Mouse (Mus musculus) forebrain, embryonic 16.5 days (tissue): ENCODE results near the gene Alg14. TPM values are rescaled to one million over a fixed set of nuclear protein-coding genes. Genes with fewer than 3 reads are reported as not detected.

Experiments used
- ATAC-seq: fragments of 200-750 bp; cut with Nextera tagmentation; 2 replicates; pipeline ENCODE4 v1.8.0; 2017; ENCODE audit warnings: mild to moderate bottlenecking, moderate library complexity
- H3K27ac ChIP-seq: fragments of 300-500 bp; sonication (generic); 2 replicates; pipeline ENCODE4 v1.5.1; 2014; ENCODE audit warnings: low read length, control low read depth
- H3K27me3 ChIP-seq: fragments of 300-500 bp; sonication (generic); replicated peaks from 2 replicates; pipeline ENCODE4 v1.6.1; 2014; ENCODE audit warnings: low read length; ENCODE audit not compliant: control insufficient read depth, insufficient read depth
- H3K36me3 ChIP-seq: fragments of 300-500 bp; sonication (generic); 2 replicates; pipeline ENCODE4 v1.6.1; 2014; ENCODE audit not compliant: control insufficient read depth, insufficient read depth
- H3K4me1 ChIP-seq: fragments of 300-500 bp; sonication (generic); replicated peaks from 2 replicates; pipeline ENCODE4 v1.6.1; 2014; ENCODE audit warnings: low read length; ENCODE audit not compliant: control insufficient read depth, insufficient read depth
- H3K4me2 ChIP-seq: fragments of 300-500 bp; sonication (generic); 2 replicates; pipeline ENCODE4 v1.6.1; 2014; ENCODE audit warnings: mild to moderate bottlenecking, low read length, control low read depth
- H3K4me3 ChIP-seq: fragments of 300-500 bp; sonication (generic); replicated peaks from 2 replicates; pipeline ENCODE4 v1.5.1; 2014; ENCODE audit warnings: mild to moderate bottlenecking, low read length, control low read depth
- H3K9ac ChIP-seq: fragments of 300-500 bp; sonication (generic); replicated peaks from 2 replicates; pipeline ENCODE4 v1.6.1; 2014; ENCODE audit warnings: low read depth, low read length, control low read depth
- H3K9me3 ChIP-seq: fragments of 300-500 bp; sonication (generic); 2 replicates; pipeline ENCODE4 v1.6.1; 2016; ENCODE audit warnings: low read length; ENCODE audit not compliant: control insufficient read depth
- WGBS: fragments of 180-500 bp; shearing (Covaris S2); extraction: QIAGEN DNeasy Blood & Tissue Kit; methylation state at CpG from one replicate; pipeline ENCODE4 v1.1.7; 2014; 5-methylcytosine and 5-hydroxymethylcytosine counted together
- polyA plus RNA-seq: library from polyadenylated mRNA; unstranded; fragments of >200 nt; fragmentation: Nextera tagmentation; extraction: Ambion mirVana; gene quantifications from 2 replicates; pipeline ENCODE4 v1.2.1, GENCODE M21; 2015

Gene Alg14
- polyA plus RNA-seq, 1 experiment from 2014 or later: 29.8 TPM

DNA sequence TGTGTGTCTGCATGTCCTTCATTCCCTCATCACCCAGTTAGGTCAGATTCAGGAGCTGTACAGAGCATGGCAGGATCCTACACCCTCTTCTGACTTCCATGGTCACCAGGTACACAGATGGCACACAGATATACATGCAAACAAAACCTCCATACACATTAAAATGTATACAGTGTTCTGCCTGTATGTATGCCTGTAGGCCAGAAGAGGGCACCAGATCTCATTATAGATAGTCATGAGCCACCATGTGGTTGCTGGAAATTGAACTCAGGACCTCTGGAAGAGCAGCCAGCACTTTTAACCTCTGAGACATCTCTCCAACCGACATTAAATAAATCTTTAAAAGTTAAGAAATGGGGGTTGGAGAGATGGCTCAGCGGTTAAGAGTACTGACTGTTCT is 2.6 kb downstream of the Alg14 start:
- WGBS: 88% methylated on average over 2 of the region's 2 CpGs

DNA sequence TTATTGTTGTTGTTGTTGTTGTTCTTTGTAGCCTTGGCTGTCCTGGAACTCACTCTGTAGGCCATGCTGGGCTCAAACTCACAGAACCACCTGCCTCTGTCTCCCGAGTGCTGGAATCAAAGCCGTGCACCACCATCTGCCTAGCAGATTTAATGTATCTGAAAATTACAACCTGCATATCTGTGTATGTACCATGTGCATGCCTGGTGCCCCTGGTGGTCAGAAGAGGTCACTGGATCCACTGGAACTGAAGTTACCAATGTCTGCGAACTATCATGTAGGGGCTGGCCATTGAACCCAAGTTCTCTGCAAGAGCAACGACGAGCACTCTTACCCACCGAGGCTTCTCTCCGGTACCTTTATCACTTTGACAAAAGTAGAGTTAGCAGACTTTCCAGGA is 15.1 kb downstream of the Alg14 start:
- Histone ChIP-seq H3K4me2 (no peak overlapping the region), H3K27me3 (no peaks in the 10 kb centered on the region), H3K36me3 (no peaks in the 10 kb centered on the region), H3K4me3 (no peak overlapping the region), H3K9me3 (no peaks in the 10 kb centered on the region), H3K4me1 (no peaks in the 10 kb centered on the region), H3K9ac (no peak overlapping the region), H3K27ac (no peak overlapping the region)
- WGBS: 92% methylated on average over 7 of the region's 7 CpGs
- ATAC-seq: no peak; the same call in 1 of the 2 replicates

More for the DNA sequence above, 2.6 kb downstream of the Alg14 start:
- no peak for ATAC-seq
- Histone ChIP-seq H3K9ac (no peak overlapping the region), H3K4me1 (peaks cover 9% of the 10 kb centered on the region; the same call in 1 of the 2 replicates), H3K4me3 (no peak overlapping the region), H3K4me2 (no peak overlapping the region), H3K36me3 (no peaks in the 10 kb centered on the region), H3K9me3 (no peaks in the 10 kb centered on the region), H3K27ac (no peak overlapping the region), H3K27me3 (no peaks in the 10 kb centered on the region)

DNA sequence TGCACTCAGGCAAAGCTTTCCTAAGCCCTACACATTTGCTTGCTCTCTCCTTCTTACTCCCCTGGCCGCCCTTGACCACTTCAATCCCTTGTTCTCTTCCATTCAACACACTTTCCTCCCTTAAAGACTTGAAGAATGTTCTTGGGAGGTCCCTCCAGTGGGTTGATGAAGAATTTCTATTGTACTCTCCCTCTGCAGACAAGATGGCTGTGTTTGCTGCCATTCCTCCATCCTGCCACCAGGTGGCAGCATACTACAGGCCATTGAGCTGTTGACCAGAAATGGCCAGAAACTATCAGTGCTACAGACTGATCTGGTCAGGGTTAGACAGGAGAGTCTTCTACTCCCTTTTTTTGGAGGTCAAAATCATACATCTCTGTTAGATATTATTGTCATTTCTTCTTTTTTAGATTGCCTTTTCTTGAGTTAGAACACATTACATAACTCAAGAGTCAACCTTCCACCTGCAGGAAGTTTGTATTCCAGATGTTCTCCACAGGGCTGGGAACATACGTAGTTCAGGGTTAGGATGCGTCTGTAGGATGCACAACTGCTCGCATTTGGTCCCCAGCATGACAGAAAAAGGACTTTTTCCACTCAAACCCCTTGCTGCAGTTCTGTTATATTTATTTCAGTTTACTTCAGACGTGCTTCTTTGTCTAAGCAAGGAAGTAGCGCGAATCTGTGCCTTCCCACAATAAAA is 16.1 kb downstream of the Alg14 start:
- no peaks in the 10 kb centered on the region for H3K27me3 ChIP-seq
- no peak overlapping the region for H3K27ac ChIP-seq
- H3K4me3 ChIP-seq: no peak overlapping the region
- H3K9ac ChIP-seq: no peak overlapping the region
- H3K4me2 ChIP-seq: no peak overlapping the region
- H3K36me3 ChIP-seq: no peaks in the 10 kb centered on the region
- peak; percentile 82 for ATAC-seq
- no peaks in the 10 kb centered on the region for H3K4me1 ChIP-seq
- no peaks in the 10 kb centered on the region for H3K9me3 ChIP-seq
- WGBS: 73% methylated on average over 7 of the region's 7 CpGs

DNA sequence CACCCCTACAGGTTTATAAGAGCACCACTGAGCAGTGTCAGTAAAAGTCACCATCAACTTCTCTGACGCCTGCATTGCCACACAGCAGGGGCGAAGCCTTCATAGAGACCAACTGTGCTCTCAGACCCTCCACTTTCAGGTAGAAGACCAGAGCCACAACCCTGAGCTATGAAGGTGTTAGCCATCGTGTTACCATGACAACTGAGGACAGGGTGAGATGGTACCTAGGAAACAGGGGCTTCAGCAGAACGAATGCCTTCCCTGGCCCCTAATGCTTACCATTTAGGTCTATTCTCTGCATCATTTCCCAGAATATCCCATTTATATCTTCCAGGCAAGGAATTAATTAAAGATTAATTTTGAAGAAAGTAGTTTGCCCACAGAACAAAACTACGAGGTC is 17.4 kb downstream of the Alg14 start:
- Histone ChIP-seq H3K4me3 (no peak overlapping the region), H3K27me3 (no peaks in the 10 kb centered on the region), H3K36me3 (no peaks in the 10 kb centered on the region), H3K4me2 (no peak overlapping the region), H3K4me1 (no peaks in the 10 kb centered on the region), H3K9ac (no peak overlapping the region), H3K9me3 (no peaks in the 10 kb centered on the region), H3K27ac (no peak overlapping the region)
- 86% methylated on average over 5 of the region's 5 CpGs for WGBS
- no peak for ATAC-seq

DNA sequence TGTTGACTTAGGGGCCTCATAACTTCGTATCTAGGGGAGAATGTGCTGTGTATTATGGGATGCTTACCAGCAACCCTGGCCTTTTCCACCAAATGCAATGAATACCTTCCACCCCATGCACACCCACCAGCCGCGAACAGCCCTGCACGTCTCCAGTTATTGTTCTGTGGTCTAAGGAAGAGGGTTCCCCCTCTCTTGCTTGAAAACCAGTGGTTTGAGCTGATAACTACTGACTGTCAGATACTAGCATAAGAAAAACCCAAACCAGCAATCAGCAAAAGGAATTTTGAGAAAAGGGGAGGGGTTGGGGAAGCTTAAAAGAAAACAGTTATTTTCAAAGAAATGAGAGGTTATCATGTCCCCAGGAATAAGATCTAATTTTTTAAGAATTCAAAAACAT is 17.9 kb downstream of the Alg14 start:
- no peaks in the 10 kb centered on the region for H3K36me3 ChIP-seq
- no peak overlapping the region for H3K4me3 ChIP-seq
- no peak overlapping the region for H3K4me2 ChIP-seq
- H3K27me3 ChIP-seq: no peaks in the 10 kb centered on the region
- no peaks in the 10 kb centered on the region for H3K4me1 ChIP-seq
- H3K9ac ChIP-seq: no peak overlapping the region
- no peaks in the 10 kb centered on the region for H3K9me3 ChIP-seq
- WGBS: 74% methylated on average over 4 of the region's 4 CpGs
- no peak for ATAC-seq
- H3K27ac ChIP-seq: no peak overlapping the region

DNA sequence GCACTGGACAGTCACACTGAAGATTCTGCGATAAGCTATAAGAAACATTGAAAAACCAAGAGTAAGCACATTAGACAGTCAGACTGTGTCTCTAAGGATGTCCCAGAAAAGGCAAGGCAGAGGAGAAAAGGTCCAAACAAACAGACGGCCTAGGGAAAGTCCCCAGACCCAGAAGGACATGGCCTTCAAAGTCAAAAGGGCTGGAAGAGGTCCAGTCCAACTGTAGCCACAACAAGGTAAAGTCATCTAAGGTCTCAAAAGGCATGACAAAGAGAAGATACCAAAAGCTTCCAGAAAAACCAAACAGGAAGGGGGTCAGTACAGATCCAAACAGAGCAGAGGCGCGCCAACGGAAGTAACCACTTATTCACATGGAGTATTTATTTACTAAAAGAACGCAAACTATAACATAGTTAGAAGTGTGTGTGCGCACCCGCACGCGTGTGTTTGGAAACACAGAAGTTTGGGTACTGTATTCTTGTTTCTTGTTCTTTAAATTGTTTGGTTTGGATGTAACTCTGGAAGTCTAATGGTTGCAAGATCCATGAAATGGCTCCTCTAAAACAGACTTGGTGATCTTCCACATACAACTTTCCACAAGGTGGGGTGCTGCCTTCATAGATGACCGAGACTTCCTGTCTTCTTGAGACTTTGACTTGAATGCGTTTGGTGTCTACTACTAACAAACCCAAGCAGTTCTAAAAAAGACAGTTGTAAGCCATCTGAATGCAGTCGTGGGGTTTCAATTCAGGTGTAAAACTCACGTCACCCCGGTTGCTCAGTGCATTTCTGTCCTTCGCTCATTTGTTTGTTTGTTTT is 18.5 kb downstream of the Alg14 start:
- 93% methylated on average over 16 of the region's 16 CpGs for WGBS
- H3K36me3 ChIP-seq: no peaks in the 10 kb centered on the region
- H3K27me3 ChIP-seq: no peaks in the 10 kb centered on the region
- no peak overlapping the region for H3K4me2 ChIP-seq
- no peak overlapping the region for H3K4me3 ChIP-seq
- no peak for ATAC-seq
- H3K27ac ChIP-seq: no peak overlapping the region
- H3K4me1 ChIP-seq: no peaks in the 10 kb centered on the region
- no peaks in the 10 kb centered on the region for H3K9me3 ChIP-seq
- no peak overlapping the region for H3K9ac ChIP-seq

DNA sequence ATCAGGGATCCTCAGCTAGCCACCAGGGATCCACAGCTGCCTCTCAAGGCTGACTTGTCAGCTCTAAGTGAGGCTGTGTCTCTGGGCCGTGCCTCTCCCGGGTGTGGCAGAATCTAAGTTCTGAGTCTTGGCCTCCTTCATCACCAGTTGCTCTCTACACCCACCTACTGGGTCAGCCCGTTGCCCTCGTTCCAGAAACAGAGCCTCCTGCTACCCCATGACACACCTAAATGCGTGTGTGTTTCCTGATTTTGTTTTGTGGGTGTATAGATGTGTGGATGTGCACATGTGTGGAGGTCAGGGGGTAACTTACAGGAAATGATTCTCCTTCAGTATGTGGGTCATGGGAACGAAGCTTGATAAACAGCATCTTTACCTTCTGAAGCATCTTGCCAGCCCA is 20.9 kb downstream of the Alg14 start:
- no peaks in the 10 kb centered on the region for H3K36me3 ChIP-seq
- no peak overlapping the region for H3K4me2 ChIP-seq
- no peak for ATAC-seq
- H3K4me1 ChIP-seq: no peaks in the 10 kb centered on the region
- H3K27ac ChIP-seq: no peak overlapping the region
- H3K27me3 ChIP-seq: no peaks in the 10 kb centered on the region
- H3K9ac ChIP-seq: no peak overlapping the region
- H3K9me3 ChIP-seq: no peaks in the 10 kb centered on the region
- 89% methylated on average over 6 of the region's 6 CpGs for WGBS
- H3K4me3 ChIP-seq: no peak overlapping the region

DNA sequence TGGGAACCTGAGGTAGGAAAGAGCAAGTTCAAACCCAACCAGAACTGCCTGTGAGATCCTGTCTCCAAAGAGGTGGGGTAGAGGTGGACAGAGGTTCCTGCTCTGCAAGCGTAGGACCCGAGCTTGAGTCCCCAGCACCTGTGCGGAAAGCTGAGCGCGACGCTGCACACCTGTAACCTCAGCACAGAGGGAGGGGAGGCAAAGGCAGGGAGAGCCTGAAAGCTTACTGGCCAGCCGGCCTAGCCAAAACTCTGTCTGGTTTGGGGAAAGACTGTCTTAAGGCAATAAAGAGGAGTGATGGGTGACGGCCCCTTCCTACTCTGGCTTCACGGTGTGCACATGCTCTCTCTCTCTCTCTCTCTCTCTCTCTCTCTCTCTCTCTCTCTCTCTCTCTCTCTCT is 21.4 kb downstream of the Alg14 start:
- no peaks in the 10 kb centered on the region for H3K36me3 ChIP-seq
- no peaks in the 10 kb centered on the region for H3K9me3 ChIP-seq
- H3K4me2 ChIP-seq: no peak overlapping the region
- H3K27ac ChIP-seq: no peak overlapping the region
- no peaks in the 10 kb centered on the region for H3K4me1 ChIP-seq
- no peak overlapping the region for H3K4me3 ChIP-seq
- ATAC-seq: no peak
- H3K27me3 ChIP-seq: no peaks in the 10 kb centered on the region
- 72% methylated on average over 9 of the region's 9 CpGs for WGBS
- no peak overlapping the region for H3K9ac ChIP-seq

DNA sequence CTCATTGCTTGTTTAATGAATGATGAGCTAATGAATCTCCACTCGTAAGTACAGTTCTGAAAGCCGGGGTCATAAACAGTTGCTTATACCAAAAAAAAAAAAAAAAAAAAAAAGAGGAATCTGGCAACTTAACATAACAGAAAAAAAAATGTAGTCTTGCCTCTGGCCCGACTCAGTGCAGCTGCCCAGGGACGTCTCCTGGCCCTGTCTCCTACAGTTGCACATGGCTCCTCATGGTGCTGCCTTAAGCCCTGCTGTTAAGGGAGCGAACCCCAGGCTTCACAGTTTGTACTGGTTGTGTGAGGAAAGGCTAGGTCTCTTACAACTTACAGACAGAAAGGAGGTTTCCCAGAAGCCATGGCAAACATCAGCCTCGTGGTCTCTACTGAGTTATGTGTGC is 22.6 kb downstream of the Alg14 start:
- Histone ChIP-seq H3K9me3 (no peaks in the 10 kb centered on the region), H3K9ac (no peak overlapping the region), H3K4me3 (no peak overlapping the region), H3K27ac (no peak overlapping the region), H3K4me2 (no peak overlapping the region), H3K27me3 (no peaks in the 10 kb centered on the region), H3K36me3 (no peaks in the 10 kb centered on the region), H3K4me1 (no peaks in the 10 kb centered on the region)
- WGBS: 85% methylated on average over 6 of the region's 6 CpGs
- no peak for ATAC-seq
